Mouse (Mus musculus) layer of hippocampus, postnatal 10 days (tissue): ENCODE measurements at regions not wholly inside any gene's neighbourhood (a gene's known extent, or its start where the extent isn't known, plus 50 kb on each side); places are given as distances from the start of the nearest gene placed in this dataset.

Experiments
- DNase-seq, 2 experiments: peaks; one replicate each; pipeline ENCODE4 v3.0.0; 2021; ENCODE audit warnings: low spot score in 2 of 2

DNA sequence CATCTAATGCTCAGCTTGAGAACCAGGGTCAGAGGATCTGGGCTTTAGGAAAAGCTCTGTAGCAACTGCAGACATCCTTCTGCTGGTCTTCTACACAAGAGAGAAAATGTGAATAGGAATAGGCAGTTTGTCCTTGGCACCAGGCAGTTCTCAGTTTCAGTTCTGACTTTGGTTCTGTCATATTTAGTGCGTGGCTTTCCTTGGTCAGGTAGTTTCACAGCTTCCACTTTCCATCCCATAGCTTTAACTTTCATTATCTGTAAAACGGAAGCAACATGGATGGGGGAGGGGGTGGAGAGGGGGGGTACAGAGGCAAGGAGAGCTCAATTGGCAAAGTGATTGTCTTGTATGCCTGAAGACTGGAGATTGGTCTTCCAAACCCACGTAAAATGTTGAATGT, 247.3 kb upstream of the Nrp1 start:
- DNase-seq = no peak

DNA sequence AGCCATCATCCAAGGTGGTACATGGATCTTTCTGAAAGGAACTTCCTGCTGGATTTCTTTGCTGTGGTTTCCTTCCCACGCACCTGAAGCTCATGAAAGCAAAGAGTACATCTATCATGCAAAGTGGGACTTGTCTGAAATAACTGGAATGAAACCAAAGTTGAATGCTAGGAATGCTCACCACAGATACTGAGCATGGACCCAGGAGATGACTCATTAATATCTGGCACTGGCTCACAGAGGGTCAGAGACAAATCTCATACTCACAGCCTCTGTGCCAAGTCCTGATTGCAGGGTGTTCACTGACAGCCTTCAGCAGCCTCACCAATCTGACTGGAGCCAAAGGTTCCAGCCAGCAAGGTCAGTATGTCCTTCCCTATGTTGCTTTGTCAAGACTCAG, 245.3 kb upstream of the Nrp1 start:
- no peak for DNase-seq

DNA sequence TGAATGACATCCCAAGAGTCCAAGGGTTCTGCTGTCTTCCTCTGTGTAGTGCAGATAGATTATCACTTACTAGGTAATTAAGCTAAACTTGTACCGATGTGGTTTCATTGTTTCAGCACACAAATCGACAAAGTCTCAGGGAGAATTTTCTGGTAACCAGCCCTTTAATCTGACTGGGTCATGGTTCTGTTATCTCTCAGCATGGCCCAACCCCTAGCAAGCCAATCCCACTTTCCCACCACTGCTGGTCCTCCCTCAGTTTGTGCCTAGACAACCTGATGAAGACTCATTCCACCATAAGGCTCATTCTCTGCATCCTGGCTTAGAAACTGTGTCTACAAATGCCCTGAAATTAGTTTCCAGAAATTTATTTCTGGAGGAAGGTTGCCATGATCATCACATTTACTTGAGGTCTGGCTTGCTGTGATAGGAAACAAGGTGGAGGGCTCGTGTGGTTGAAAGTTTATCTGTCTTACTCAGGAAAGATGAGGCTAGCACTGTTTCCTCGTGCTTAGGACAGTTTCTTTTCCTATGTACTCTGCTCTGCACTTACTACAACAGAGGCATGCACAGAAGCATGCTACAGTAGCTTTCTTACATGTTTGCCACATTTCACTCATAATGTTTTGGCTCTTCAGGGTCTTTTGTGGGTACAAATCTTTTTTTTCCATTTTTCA, 217.0 kb upstream of the Nrp1 start:
- DNase-seq = no peak

DNA sequence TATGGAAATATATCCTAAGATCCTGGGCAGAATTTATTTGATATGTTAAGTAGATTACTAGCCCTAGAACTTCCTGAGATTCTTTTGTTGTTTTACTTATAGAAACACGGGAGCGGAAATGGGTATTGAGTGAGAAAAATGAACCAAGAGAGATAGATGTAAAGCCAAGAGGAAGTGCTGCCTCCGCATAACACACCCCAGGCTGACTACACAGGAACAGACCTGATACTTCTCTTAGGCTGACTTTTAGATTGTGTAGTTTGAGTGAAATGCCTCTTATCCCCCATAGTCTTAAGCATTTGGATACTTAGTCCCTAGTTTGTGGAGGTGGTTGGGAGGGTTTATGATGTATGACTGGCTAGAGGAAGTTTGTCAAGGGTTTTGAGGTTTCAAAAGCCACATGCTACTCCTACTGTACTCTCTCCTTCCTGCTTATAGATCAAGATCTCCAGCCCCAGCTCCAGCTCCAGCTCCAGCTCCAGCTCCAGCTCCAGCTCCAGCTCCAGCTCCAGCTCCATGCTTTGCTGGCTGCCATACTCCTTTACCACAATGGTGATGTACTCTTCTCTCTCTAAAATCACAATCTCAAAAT, 210.0 kb upstream of the Nrp1 start:
- DNase-seq = no peak

DNA sequence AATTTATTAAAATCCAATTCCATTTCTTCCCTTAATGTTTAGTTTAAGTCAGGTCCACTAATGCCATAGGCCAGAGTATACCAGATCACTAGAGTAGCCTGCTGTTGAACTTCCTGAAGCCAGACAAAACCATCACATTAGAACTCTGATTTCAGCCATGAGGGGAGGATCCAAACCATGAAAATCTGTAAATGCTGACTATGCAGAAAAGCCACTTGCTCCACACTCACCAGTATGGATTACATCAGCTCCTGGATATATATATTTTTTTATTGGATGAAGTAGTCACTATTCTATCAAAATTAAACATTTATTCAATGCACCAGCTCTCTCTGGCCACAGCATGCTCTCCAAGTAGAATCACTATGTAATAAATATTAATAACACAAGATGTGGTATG, 202.8 kb upstream of the Nrp1 start:
- DNase-seq = no peak

DNA sequence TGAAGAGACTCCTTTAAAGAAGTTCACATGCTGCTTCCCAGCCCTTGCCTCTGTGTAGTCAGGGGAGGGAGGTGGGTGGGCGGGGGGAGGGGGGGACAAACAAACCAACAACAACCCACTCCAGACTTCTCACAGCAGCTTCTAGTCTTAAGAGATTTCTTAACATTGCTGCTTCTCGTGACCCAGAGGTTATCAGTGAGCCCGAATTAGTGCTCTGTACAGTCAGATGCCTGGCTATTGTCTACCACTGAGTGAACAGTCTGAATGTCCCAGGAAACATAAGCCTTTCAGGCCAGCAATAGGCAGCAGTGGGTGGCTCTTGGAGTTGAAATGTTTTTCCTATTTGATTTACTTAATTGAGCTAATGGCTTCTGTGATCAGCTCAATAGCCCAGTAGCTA, 202.2 kb upstream of the Nrp1 start:
- no peak for DNase-seq

DNA sequence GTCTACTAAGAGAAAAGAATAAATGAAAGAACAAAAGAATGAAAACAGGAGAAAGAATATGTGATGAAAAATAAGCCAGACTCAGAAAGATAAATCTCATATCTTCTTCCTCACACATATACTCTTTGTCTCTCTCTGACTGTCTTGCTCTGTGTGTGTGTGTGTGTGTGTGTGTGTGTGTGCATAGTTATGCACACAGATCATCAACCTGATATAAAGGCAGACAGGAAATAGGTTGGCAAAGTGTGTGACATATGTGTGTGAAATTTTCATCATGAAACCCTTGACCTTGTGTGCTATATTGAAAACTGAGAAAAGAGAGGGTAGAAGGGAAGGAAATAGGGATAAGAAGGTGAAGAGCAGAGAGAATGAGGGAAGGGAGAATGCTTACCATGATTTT, 195.5 kb upstream of the Nrp1 start:
- no peak for DNase-seq

DNA sequence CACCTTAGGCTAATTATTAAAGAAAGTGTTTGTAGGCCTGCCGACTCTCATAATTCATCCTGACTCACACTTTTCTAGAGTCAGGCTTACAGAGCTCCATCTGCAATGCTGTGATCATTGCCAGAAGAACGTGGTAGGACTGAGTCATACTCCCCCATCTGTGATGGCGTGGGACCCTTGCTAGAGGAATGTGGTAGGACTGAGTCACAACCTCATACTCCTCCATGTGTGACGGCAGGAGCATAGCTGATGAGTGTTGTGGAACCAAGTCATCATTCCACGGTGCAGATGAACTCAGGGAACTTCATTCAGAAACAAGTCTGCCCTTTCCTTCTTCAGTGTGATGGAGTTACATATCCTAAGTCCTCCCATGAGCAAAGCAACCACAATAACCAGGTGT, 193.4 kb upstream of the Nrp1 start:
- DNase-seq = no peak

DNA sequence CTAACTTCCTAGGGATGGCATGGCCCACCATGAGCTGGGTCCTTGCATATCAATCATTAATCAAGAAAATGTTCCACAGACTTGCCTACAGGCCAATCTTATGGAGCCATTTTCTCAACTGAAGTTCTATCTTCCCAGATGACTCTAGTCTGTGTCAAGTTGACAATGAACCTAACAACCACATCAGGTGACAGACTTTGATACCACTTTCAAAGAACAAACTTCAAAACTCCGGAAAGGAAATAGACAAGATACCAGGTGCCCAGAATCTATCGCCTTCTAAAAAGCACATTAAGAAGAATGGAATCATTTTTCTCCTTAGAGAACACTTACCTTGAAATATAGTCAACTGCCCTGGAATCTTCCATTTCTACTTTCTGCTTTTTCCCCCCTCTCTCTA, 192.8 kb upstream of the Nrp1 start:
- no peak for DNase-seq

DNA sequence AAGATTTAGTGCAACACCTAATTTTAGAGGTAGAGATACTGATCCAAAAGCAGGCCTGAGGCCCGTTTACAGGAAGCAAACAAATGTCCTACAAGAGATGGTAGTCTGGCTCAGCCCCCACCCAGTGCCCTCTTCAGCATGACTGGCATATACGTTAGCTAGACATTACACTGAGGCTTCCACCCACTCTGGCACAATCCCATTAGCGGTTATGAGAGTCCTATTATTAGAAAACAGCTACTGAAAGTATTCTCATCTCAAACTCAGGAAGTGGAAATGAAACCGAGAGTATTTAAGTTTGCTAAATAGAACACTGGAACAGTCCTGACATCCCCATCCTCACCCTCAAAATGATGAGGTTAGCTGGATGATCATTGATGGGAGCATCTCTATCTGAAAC, 192.3 kb upstream of the Nrp1 start:
- no peak for DNase-seq

DNA sequence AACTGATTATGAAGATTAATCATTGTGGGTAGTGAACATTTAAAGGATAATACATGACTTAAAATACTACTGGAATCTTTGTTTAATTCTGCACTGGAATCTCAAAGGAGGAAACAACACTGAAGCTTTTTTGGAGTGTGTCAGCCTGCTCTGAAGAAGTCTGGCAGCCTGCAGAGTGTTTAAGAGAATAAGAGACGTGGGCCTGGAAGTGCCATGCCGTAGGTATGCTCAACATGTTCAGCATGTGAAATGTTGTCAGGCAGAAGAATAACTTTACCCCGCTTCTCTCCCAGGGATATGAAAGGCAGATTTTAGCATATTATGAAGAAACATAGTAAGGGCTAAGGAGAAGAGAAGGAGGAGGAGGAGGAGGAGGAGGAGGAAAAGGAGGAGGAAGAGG, 189.6 kb upstream of the Nrp1 start:
- no peak for DNase-seq

DNA sequence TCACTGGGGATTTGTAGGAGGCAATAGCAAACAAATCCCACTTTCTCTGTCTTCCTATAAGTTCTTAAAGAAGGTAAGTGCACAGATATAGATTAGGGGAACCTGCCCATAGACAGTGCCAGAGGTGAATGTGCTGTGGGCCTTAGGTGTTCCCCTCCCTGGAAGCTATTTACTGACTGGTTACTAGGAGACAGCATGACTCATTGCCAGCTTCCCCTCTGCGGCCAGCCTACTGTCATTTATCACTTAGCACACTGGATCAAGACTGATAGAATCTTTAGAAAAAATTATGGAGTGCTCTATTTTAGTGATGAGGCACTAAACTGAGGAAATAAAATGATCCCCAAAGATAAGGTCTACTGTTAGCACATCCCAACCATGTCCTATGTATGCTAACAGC, 187.3 kb upstream of the Nrp1 start:
- no peak for DNase-seq

DNA sequence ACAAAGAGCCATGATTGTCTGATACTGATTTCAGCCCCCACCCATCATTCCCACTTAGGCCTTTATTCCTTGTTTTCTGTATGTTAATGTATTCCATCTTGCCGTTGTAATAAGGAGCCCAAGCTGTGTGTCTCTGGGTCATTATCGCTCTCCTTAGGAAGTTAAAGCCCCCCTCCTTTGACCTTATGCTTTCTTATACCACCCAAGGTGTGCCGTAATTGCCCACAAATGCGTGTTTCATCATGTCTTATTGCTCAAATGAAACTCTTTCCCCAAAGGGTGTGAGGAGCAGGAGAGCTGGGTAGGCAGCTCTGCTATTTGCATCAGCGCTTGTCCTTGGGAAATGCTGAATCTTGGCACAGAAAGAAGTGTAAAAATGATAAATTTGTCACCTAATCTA, 178.2 kb upstream of the Nrp1 start:
- no peak for DNase-seq

DNA sequence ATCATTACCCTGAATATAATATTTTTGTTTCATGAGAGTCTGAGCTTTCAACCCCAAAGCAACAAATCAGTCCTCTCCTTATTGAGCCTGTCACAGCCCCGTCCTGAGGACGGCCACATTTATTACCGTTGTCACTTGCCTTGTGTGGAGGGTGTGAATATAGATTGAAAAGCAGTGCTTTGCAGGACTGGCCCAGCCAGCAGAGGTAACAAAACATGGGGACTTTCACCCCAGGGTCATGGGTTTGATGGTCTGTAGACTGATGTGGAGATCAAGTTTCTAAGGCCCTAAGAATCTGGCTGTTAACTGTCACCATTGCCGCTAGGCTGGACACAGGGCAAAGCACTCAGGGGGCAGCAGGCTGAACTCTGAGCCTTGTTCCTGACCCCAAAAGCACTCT, 175.3 kb upstream of the Nrp1 start:
- DNase-seq = no peak

DNA sequence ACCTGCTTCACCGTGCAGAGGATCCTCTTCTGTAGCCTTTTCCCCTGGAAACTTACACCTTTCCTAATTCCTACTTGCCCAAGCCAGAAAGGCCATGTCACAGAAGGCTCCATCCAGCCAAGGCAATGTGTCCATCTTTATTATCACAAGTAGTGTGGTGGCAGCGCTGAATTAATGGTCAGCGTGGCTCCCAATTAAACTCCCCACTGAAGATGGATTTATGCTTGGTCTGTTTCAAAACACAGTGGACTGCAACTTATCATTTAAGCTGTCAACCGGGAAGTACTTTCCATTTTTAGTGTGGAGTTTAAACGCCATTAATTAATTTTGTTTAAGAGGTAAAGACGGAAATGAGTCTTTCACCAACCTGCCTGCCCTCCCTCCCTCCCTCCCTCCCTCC, 170.1 kb upstream of the Nrp1 start:
- DNase-seq = no peak

DNA sequence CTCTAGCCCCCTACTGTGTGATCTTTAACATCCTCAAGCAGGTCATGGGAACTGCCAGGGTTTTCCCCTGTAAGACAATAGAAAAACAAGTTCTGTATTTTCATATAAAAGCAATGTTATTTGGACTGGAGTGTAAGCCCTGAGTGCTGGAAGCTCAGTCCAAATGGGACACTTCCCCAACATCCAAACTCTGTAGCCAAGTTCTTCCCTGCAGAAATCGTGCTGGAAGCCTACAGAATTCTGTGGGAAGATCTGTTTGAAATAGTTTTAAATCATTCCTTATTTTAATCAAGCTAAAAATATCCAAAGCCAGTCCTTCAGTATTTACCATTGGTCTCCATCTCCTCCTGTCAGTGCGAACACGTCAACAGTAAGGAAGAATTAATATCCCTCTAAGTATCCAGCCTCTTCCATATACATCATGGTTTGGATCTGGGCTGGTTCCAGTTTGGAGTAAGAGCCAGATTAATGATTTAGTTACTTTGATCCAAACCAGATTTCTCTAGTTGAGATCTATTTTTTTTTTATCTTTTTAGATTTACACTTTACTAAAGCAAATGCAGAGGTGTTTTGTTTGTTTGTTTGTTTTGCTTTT, 165.0 kb upstream of the Nrp1 start:
- DNase-seq = no peak

DNA sequence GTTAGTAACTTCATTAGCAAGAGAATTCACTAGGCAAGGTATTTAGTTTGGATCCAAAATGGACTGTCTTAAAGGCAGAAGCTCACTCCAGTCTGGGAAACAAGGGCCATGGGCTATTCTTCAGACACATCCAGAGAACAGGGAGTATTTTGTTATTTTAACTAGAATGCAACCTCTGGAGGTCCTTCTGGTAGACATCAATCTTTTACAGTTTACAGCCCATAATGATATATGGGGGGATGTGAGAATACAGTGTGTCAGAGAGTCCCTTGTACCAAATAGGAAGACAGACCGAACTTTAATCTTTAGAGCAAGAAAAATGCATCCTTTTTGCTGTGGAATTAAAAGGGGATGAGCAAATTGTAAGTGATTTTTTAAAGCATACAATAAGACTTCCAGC, 157.6 kb upstream of the Nrp1 start:
- no peak for DNase-seq

DNA sequence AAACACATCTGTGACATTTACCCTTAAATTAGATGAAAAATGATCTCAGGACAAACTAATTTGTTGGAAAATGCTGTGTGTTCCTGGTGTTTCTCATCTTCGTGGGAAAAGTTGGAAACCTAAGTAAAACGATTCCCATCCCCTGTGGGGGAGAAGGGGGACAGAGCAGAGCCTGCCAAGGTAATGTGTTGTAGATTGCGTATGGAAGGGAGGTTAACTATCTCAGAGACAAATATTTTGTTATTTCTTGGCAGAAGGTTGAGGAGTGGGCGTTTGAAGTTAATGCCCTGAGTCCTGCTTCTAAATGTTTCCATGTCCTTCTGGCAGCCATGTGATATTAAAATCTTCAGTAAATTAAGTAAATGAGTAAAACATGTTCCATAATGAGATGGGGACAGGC, 156.8 kb upstream of the Nrp1 start:
- no peak for DNase-seq

DNA sequence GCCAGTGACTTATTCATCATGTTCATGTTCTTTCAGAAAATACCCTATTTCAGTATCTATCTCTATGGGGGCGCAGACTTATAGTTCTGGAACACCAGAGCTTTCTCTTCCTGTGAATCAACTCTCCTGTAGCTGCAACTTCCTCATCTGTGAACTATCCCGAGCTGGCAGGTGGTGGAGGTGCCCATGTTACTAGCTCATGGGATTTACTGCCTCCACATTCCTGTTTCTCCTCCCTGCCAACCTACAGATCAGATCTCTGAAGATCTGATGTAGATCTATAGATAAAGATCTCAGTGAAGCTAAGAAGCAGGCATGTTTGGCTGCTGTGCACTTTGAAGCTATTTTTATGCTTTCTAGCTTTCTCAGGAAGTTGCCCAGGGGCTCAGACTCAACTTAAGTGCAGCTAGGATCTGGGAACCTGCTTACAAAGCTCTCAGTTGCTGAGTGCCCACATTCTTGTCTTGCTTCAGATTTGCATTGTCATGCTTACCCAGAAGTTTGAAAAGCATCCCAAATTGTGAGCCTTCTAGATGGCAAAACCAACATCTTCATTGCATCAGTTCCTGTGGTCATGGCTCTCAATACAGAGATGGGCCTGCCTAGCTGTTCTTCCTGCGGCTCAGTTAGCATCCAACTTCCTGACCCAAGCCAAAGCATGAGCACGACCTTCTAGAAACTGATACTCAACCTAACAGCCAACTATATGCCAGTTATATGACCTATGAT, 156.1 kb upstream of the Nrp1 start:
- DNase-seq = no peak

DNA sequence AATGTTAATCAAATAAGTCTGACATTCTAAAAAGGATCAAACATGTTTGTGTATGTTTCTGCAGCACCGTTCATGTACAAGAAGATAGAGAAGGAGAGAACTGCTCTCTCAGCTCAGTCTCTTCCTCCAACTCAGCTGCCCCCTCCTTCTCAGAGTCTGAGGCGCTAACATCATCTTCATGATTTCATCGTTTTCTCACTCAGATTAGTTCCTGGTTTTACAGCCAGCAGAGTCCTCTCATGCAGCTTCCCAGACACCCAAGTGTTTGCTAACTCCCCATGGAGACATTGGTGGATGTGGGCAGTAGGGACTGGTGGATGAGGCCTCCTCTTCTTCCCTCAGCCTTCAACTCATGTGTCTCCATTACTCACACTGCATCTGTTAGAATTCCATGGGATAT, 153.6 kb upstream of the Nrp1 start:
- DNase-seq = no peak

DNA sequence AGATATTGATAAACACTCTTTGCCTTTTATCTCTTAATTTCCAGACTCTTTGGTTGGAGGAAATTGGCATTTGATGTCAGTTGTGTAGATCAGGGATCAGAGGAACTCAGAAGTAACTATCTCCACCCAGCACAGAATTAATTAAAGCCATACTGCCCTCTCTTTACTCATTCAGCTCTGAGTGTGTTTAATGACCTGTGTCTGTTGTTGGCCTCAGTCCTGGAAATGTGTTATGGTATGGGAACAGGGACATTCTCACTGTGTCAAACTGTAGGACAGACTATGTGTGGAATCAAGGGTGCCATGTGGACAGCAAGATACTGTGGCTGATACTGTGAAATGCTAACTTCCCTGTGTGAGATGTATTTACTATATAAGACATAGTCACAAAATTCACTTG, 151.3 kb upstream of the Nrp1 start:
- DNase-seq = no peak

DNA sequence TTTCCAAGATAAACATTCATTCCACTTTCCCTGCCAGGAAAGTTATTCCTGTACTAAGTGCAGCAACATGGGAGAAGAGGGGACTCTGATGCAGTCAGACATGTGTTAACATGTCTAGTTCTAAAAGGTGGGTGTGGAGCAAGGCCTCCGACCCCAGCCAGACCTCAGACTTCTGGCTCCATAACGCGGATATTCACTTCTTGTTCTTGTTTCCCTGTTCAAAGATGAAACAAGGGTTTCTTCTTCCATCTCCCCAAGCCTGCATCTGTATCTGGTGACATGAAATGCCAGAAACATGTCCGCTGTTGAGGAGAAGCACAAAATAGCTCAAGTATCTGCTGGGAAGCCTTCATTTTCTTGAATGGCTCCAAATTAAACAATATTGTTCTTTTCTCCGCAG, 147.6 kb upstream of the Nrp1 start:
- no peak for DNase-seq

DNA sequence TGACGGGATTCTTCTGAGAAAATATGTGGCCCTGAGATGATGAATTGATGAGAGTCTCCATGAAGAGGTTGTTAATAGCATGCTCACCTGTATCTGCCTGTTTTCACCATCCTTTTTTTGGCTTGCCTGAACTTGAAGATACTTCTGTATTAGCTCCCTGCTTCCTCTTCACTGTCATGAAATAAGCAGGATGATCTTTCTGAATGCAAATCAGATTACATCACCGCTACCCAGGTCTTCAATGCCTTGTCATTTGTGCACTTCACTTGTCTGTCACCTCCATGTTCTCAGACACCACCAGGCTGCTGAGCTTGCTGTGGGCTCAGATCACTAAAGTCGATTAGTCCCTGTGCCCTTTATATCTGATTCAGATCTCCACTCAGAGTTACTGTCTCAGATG, 146.2 kb upstream of the Nrp1 start:
- DNase-seq = no peak
